In the genomic region with DNA sequence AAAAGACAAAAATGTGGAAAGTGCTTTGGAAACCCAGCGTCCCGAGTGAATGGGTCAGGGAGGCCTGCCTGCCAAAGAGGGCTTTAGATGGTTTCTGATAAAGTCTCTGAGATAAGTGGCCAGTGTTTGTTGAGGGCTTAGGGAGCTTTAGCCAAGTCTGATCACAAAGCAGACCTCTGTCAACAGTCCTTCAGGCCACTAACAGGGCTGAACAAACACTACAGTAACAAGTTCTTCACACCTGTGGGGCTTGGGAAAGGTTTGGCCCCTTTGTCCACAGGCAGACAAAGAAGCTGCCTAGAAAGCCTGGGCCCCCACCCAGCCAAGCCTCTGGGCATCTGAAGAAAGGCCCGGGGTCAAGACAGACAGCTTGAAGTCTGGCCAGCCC, we compare ENCODE assay signal across 12 mouse cellular contexts.
DNase-seq lines count a peak whose midpoint lies in the region; ATAC-seq and TF ChIP-seq lines count a peak whose summit lies in the region.
"Had no signal": no experiment of that assay in that cellular context is flagged by ENCODE, and none has a peak within 500 bp of the region (broad histone marks: within the 10 kb centered on the region; RNA-seq: fewer than 3 reads in every experiment).

No protein-coding gene starts in this region.

- no peak for TF ChIP-seq POLR2A in testis, adult 2 months (IDR thresholded peaks at IDR 0.05; ENCODE audit: control insufficient read depth, low read depth, low read length)

- H3K9ac ChIP-seq in heart, embryonic 16.5 days (ENCODE audit: low read length), result peak overlapping the region; percentile 31; the same call in 1 of the 2 replicates
- H3K9ac ChIP-seq in lung, postnatal 0 days (replicated peaks; ENCODE audit: low read depth), result no peak overlapping the region
- H3K9ac ChIP-seq: liver, embryonic 12.5 days had no signal

- H3K4me2 ChIP-seq in heart, embryonic 16.5 days (ENCODE audit: low read depth, low read length), result no peak overlapping the region
- no peak overlapping the region for H3K4me2 ChIP-seq in lung, postnatal 0 days (replicated peaks; ENCODE audit: low read depth, low read length)
- H3K4me2 ChIP-seq: liver, embryonic 12.5 days had no signal

- no peaks in the 10 kb centered on the region for H3K27me3 ChIP-seq in heart, embryonic 16.5 days (ENCODE audit: control insufficient read depth, insufficient read depth, low read length)
- no peaks in the 10 kb centered on the region for H3K27me3 ChIP-seq in testis, adult 2 months (ENCODE audit: control insufficient read depth, insufficient read depth, low read length)
- H3K27me3 ChIP-seq in lung, postnatal 0 days (replicated peaks; ENCODE audit: insufficient read depth, low read length), result peaks cover 19% of the 10 kb centered on the region; the same call in 1 of the 2 replicates

- no peak overlapping the region for H3K4me3 ChIP-seq in heart, embryonic 16.5 days (ENCODE audit: low read length)
- no peak overlapping the region for H3K4me3 ChIP-seq in testis, adult 2 months (ENCODE audit: control insufficient read depth, low read depth, low read length)
- no peak overlapping the region for H3K4me3 ChIP-seq in lung, postnatal 0 days (ENCODE audit: low read depth, low read length)
- H3K4me3 ChIP-seq: liver, embryonic 12.5 days had no signal

- 0 out of 2 replicates have a peak overlapping the region, but pooled peaks have one; percentile 25 for H3K27ac ChIP-seq in heart, embryonic 16.5 days (ENCODE audit: low read length)
- H3K27ac ChIP-seq in testis, adult 2 months (ENCODE audit: control insufficient read depth, insufficient read depth, low read depth, low read length), result peak overlapping the region; percentile 44
- no peak overlapping the region for H3K27ac ChIP-seq in lung, postnatal 0 days (ENCODE audit: low read length)
- H3K27ac ChIP-seq: liver, embryonic 12.5 days had no signal

- 33% methylated on average over 3 of the region's 3 CpGs for WGBS in heart, embryonic 16.5 days
- 17% methylated on average over 3 of the region's 3 CpGs for WGBS in lung, postnatal 0 days

- 0 out of 2 replicates have a peak, but pooled peaks have one; percentile 18 for TF ChIP-seq EP300 in lung, postnatal 0 days (IDR thresholded peaks at IDR 0.05)

- no peak for DNase-seq in heart, postnatal 25 days (ENCODE audit: low spot score)
- no peak for DNase-seq in testis, postnatal 14 days (ENCODE audit: low spot score)
- peak; percentile 71 for DNase-seq in lung, postnatal 0 days (ENCODE audit: low spot score)
- no peak for DNase-seq in left cerebral cortex, adult 8-10 months (ENCODE audit: low spot score in 2 of 2)
- DNase-seq in retina, postnatal 1 day, result no peak
- DNase-seq: adrenal gland, postnatal 25 days; cerebellum, adult 9-10 months; kidney, adult 8-10 months; midbrain, embryonic 14.5 days had no signal

- no peak for TF ChIP-seq CTCF in testis, adult 2 months (IDR thresholded peaks at IDR 0.05; ENCODE audit: control insufficient read depth, insufficient read depth, insufficient replicate concordance, low read depth, low read length)
- TF ChIP-seq CTCF in lung, postnatal 0 days (IDR thresholded peaks at IDR 0.05), result no peak

- no peaks in the 10 kb centered on the region for H3K36me3 ChIP-seq in heart, embryonic 16.5 days (ENCODE audit: control insufficient read depth, insufficient read depth)
- no peaks in the 10 kb centered on the region for H3K36me3 ChIP-seq in testis, adult 2 months (ENCODE audit: control insufficient read depth, insufficient read depth, low read length)
- H3K36me3 ChIP-seq in lung, postnatal 0 days (ENCODE audit: insufficient read depth, low read length), result no peaks in the 10 kb centered on the region
- H3K36me3 ChIP-seq: liver, embryonic 12.5 days had no signal

- no peak for ATAC-seq in heart, embryonic 16.5 days (replicated peaks; ENCODE audit: extremely low read depth, insufficient read depth, low FRiP score)
- ATAC-seq in lung, postnatal 0 days, result peak; percentile 75
- ATAC-seq: liver, embryonic 12.5 days had no signal

- H3K9me3 ChIP-seq in heart, embryonic 16.5 days (replicated peaks; ENCODE audit: control insufficient read depth, low read length), result no peaks in the 10 kb centered on the region
- H3K9me3 ChIP-seq in lung, postnatal 0 days (ENCODE audit: low read length), result no peaks in the 10 kb centered on the region
- H3K9me3 ChIP-seq: liver, embryonic 12.5 days had no signal

- intact Hi-C loops in heart, postnatal 25 days (cut with DNase I), result no loop called here

- H3K4me1 ChIP-seq in heart, embryonic 16.5 days (ENCODE audit: control insufficient read depth, insufficient read depth, low read length), result peaks cover 16% of the 10 kb centered on the region
- H3K4me1 ChIP-seq in testis, adult 2 months (ENCODE audit: control insufficient read depth, insufficient read depth, low read length), result peaks cover 4% of the 10 kb centered on the region
- H3K4me1 ChIP-seq in lung, postnatal 0 days (ENCODE audit: insufficient read depth, low read depth, low read length), result peaks cover 5% of the 10 kb centered on the region; the same call in 1 of the 2 replicates
- H3K4me1 ChIP-seq: liver, embryonic 12.5 days had no signal
